Mouse (Mus musculus): ENCODE measurements around the gene Casz1.

GRCm38 (mm10) chr4:148859906-148860491 is 55.8 kb downstream of the Casz1 start:
- TF ChIP-seq EP300 (IDR thresholded peaks at IDR 0.05) (no peak), CTCF (IDR thresholded peaks at IDR 0.05) (no peak)
